Mouse (Mus musculus) heart, embryonic 14.5 days (tissue): ENCODE measurements at regions not wholly inside any gene's neighbourhood (a gene's known extent, or its start where the extent isn't known, plus 50 kb on each side); places are given as distances from the start of the nearest gene placed in this dataset.
"Not testable (repeated sequence)": the region's sequence is repeated elsewhere in the genome, so short reads cannot be mapped to it uniquely, and the experiment has no call there.

ENCODE experiments used
- ATAC-seq: fragments of 200-750 bp; cut with Nextera tagmentation; 2 replicates; pipeline ENCODE4 v1.8.0; 2017; ENCODE audit warnings: low read depth, moderate TSS enrichment; ENCODE audit not compliant: insufficient number of reproducible peaks, insufficient read depth, low FRiP score
- H3K27ac ChIP-seq, 2 experiments: fragments of 200-500 bp in 1 of 2; fragments of 300-500 bp in 1 of 2; sonication (generic) in 1 of 2; replicated peaks in 1 of 2; 2 replicates each; pipeline ENCODE4 v1.5.1; 2012 to 2014; ENCODE audit warnings: low read depth in 2 of 2, low read length in 2 of 2, control low read depth in 1 of 2, mild to moderate bottlenecking in 1 of 2, mixed read lengths in 1 of 2; ENCODE audit not compliant: control insufficient read depth in 1 of 2, insufficient read depth in 1 of 2
- H3K27me3 ChIP-seq: fragments of 300-500 bp; sonication (generic); 2 replicates; pipeline ENCODE4 v1.6.1; 2014; ENCODE audit warnings: mild to moderate bottlenecking, low read length, control low read depth; ENCODE audit not compliant: control insufficient read depth, insufficient read depth
- H3K36me3 ChIP-seq: fragments of 300-500 bp; sonication (generic); 2 replicates; pipeline ENCODE4 v1.6.1; 2014; ENCODE audit warnings: mild to moderate bottlenecking, control low read depth, low read length, mixed read lengths; ENCODE audit not compliant: control insufficient read depth, insufficient read depth
- H3K4me1 ChIP-seq, 2 experiments: fragments of 200-500 bp in 1 of 2; fragments of 300-500 bp in 1 of 2; sonication (generic) in 1 of 2; 2 replicates each; pipeline ENCODE4 v1.6.1; 2012 to 2014; ENCODE audit warnings: low read length in 2 of 2, control low read depth in 1 of 2, mixed read lengths in 1 of 2; ENCODE audit not compliant: control insufficient read depth in 2 of 2, insufficient read depth in 2 of 2
- H3K4me2 ChIP-seq: fragments of 300-500 bp; sonication (generic); 2 replicates; pipeline ENCODE4 v1.6.1; 2014; ENCODE audit warnings: mild to moderate bottlenecking, low read length
- H3K4me3 ChIP-seq, 2 experiments: fragments of 200-500 bp in 1 of 2; fragments of 300-500 bp in 1 of 2; sonication (generic) in 1 of 2; 2 replicates each; pipeline ENCODE4 v1.5.1; 2012 to 2014; ENCODE audit warnings: low read length in 2 of 2, mild to moderate bottlenecking in 2 of 2, control low read depth in 1 of 2, low read depth in 1 of 2, moderate library complexity in 1 of 2; ENCODE audit not compliant: control insufficient read depth in 1 of 2, insufficient read depth in 1 of 2
- H3K9ac ChIP-seq: fragments of 300-500 bp; sonication (generic); 2 replicates; pipeline ENCODE4 v1.6.1; 2014; ENCODE audit warnings: mild to moderate bottlenecking, low read length
- H3K9me3 ChIP-seq: fragments of 300-500 bp; sonication (generic); 2 replicates; pipeline ENCODE4 v1.6.1; 2016; ENCODE audit warnings: low read length, control low read depth; ENCODE audit not compliant: control insufficient read depth
- WGBS: fragments of 180-500 bp; shearing (Covaris S2); extraction: QIAGEN DNeasy Blood & Tissue Kit; methylation state at CpG from one replicate; pipeline ENCODE4 v1.1.7; 2014; 5-methylcytosine and 5-hydroxymethylcytosine counted together

- no peaks in the 10 kb centered on the region for H3K27me3 ChIP-seq
- H3K4me3 ChIP-seq = no peak overlapping the region
- no peak overlapping the region for H3K9ac ChIP-seq
- WGBS = 81% methylated on average over 4 of the region's 4 CpGs
- no peaks in the 10 kb centered on the region for H3K36me3 ChIP-seq
- no peaks in the 10 kb centered on the region for H3K9me3 ChIP-seq
- H3K4me2 ChIP-seq = no peak overlapping the region
- no peak overlapping the region for H3K27ac ChIP-seq
- no peak for ATAC-seq
- no peaks in the 10 kb centered on the region for H3K4me1 ChIP-seq
Measured at GRCm38 (mm10) chr10:99355303-99355702, 92.3 kb downstream of the Dusp6 start.

GRCm38 (mm10) chr10:99356221-99356620, 93.2 kb downstream of the Dusp6 start:
- Histone ChIP-seq H3K9me3 (no peaks in the 10 kb centered on the region), H3K27me3 (no peaks in the 10 kb centered on the region), H3K9ac (no peak overlapping the region), H3K36me3 (no peaks in the 10 kb centered on the region), H3K4me3 (no peak overlapping the region), H3K4me1 (no peaks in the 10 kb centered on the region), H3K27ac (no peak overlapping the region), H3K4me2 (no peak overlapping the region)
- no peak for ATAC-seq
- 85% methylated on average over 5 of the region's 5 CpGs for WGBS

GRCm38 (mm10) chr10:99356883-99357282, 93.9 kb downstream of the Dusp6 start:
- Histone ChIP-seq H3K4me2 (no peak overlapping the region), H3K27ac (no peak overlapping the region), H3K4me1 (no peaks in the 10 kb centered on the region), H3K4me3 (no peak overlapping the region), H3K9ac (no peak overlapping the region), H3K36me3 (no peaks in the 10 kb centered on the region), H3K27me3 (no peaks in the 10 kb centered on the region), H3K9me3 (no peaks in the 10 kb centered on the region)
- ATAC-seq = no peak
- WGBS = 73% methylated on average over 3 of the region's 3 CpGs

- no peaks in the 10 kb centered on the region for H3K4me1 ChIP-seq
- H3K27ac ChIP-seq = no peak overlapping the region
- no peaks in the 10 kb centered on the region for H3K27me3 ChIP-seq
- H3K4me2 ChIP-seq = no peak overlapping the region
- 85% methylated on average over 4 of the region's 4 CpGs for WGBS
- no peaks in the 10 kb centered on the region for H3K36me3 ChIP-seq
- no peak overlapping the region for H3K9ac ChIP-seq
- ATAC-seq = no peak
- no peaks in the 10 kb centered on the region for H3K9me3 ChIP-seq
- H3K4me3 ChIP-seq = no peak overlapping the region
Measured at GRCm38 (mm10) chr10:99357347-99357746, 94.3 kb downstream of the Dusp6 start.

- Histone ChIP-seq H3K4me3 (no peak overlapping the region), H3K27ac (no peak overlapping the region), H3K4me1 (no peaks in the 10 kb centered on the region), H3K9ac (no peak overlapping the region), H3K9me3 (no peaks in the 10 kb centered on the region), H3K4me2 (no peak overlapping the region), H3K27me3 (no peaks in the 10 kb centered on the region), H3K36me3 (no peaks in the 10 kb centered on the region)
- no peak for ATAC-seq
- 77% methylated on average over 1 of the region's 1 CpGs for WGBS
Measured at GRCm38 (mm10) chr10:99358256-99358655, 95.2 kb downstream of the Dusp6 start.

GRCm38 (mm10) chr10:99359439-99359866, 96.4 kb downstream of the Dusp6 start:
- no peaks in the 10 kb centered on the region for H3K36me3 ChIP-seq
- H3K27ac ChIP-seq = no peak overlapping the region
- no peak for ATAC-seq
- no peak overlapping the region for H3K9ac ChIP-seq
- no peaks in the 10 kb centered on the region for H3K27me3 ChIP-seq
- no peaks in the 10 kb centered on the region for H3K4me1 ChIP-seq
- 53% methylated on average over 2 of the region's 2 CpGs for WGBS
- no peaks in the 10 kb centered on the region for H3K9me3 ChIP-seq
- no peak overlapping the region for H3K4me2 ChIP-seq
- H3K4me3 ChIP-seq = no peak overlapping the region

GRCm38 (mm10) chr10:99360601-99361000, 97.6 kb downstream of the Dusp6 start:
- H3K27ac ChIP-seq, H3K4me1 ChIP-seq, H3K36me3 ChIP-seq, H3K27me3 ChIP-seq, ATAC-seq, H3K9me3 ChIP-seq, H3K4me3 ChIP-seq, H3K4me2 ChIP-seq, H3K9ac ChIP-seq: not testable (repeated sequence)
- 52% methylated on average over 10 of the region's 10 CpGs for WGBS

GRCm38 (mm10) chr10:99366162-99366561, 103.1 kb downstream of the Dusp6 start:
- H3K27ac ChIP-seq = no peak overlapping the region
- no peaks in the 10 kb centered on the region for H3K9me3 ChIP-seq
- no peaks in the 10 kb centered on the region for H3K4me1 ChIP-seq
- no peaks in the 10 kb centered on the region for H3K27me3 ChIP-seq
- 89% methylated on average over 7 of the region's 7 CpGs for WGBS
- no peak for ATAC-seq
- no peaks in the 10 kb centered on the region for H3K36me3 ChIP-seq
- no peak overlapping the region for H3K4me3 ChIP-seq
- H3K4me2 ChIP-seq = no peak overlapping the region
- no peak overlapping the region for H3K9ac ChIP-seq
